Mouse (Mus musculus) Muller cell, postnatal 12 days (primary cell): ENCODE data around the gene Serpina16.

Experiments used
- DNase-seq: peaks from one replicate; pipeline ENCODE4 v3.0.0-alpha.2; 2015; ENCODE audit errors: inconsistent ontology term

Serpina16 gene

DNA sequence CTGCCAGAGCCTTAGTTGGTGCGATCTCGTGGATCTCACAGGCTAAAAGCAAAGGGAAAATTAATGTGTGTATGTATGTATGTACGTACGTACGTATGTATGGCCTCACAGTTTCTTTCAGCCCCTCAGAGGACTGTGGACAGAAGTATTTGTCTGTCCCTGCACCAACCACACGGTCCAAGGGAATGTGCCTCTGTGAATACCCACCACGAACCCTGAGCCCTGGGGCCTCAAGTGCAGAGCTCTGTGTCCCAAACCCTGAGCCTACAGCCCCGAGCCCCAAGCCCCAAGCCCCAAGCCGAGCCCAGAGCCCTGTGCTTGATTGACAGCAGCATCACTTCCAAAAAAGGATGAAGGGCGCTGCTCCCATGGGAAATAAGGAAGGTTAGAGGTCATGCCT is 17.9 kb downstream of the Serpina16 start:
- no peak for DNase-seq

DNA sequence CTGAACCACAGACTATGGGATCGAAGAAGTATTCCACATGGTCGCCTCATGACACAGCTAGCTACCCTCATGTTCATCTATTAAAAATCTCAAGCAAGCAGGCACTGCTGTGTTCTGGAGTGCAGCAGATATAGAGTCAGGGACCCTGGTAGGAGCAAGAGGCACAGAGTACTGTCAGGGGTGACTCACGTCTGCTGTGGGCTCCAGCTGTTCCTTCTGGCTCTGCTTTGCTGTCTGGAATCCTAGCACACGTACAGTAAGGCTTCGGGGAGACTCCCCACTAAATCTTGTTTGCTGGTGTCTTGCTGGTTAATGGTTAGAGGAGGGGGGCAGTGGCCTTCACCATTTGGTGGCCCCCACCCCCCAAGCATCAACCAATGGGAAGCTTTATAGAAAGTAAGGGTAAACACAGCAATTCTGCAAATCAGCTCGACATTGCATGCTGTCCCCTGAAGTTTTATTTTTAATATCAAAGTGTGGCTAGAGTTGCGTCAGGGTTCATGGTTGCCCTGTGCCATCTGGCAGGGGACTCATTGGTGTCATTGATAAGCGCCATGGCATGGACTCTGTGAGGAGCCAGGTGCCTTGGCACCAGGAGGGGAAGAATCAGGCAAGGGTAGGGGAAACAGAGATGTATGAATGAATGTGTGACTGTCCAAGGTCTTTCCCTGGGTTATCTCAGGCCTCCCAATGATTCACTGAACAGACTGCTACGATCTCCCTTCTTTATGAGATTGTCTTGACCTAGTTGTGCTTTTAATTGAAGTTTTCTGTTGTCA is 18.9 kb downstream of the Serpina16 start, which contains the start of gene Serpina6:
Gene Serpina6 (minus strand): TSS at position 365 of the 779 bp plus-strand sequence.
- no peak for DNase-seq

DNA sequence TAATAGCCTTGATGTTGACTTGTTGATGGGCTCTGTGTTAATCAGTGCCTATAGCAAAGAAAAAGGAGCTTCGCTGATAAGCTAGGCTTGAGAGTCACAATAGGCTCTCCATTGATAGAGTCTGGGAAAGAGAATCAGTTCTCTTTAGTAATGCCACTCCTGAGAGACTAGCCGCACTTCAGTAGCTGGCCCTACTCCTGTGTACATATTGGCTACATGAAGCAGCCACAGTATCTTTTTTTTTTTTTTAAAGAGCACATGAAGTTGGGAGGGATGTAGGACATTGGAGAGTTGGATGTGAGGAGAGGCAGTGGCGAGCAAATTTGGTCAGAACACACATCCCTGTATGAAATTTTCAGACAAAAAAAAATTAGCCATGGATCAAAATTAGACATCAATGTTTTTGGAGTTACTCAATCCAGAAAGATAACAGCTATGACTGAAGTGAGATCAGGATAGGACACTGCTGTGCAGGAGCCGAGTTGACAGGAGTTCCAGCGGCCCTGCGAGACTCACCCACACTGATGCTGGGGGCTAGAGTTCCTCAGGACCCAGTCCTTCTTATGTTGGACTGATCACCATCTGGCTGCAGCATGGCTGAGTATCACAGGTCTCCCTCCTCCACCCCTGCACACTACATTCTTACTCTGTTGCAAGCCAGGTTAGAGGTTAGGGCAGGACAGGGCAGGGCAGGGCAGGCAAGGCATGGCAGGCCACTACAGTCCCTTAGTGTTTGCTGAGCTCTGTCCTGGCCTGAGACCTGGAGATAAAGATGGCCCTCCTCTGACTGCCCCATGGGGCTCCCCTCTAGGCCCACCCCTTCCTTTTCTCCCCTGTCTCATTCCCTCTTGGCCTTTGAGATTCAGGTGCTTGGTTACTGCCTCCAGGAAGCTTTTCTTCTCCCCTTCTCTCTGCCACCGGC is 20.6 kb downstream of the Serpina16 start:
- no peak for DNase-seq

DNA sequence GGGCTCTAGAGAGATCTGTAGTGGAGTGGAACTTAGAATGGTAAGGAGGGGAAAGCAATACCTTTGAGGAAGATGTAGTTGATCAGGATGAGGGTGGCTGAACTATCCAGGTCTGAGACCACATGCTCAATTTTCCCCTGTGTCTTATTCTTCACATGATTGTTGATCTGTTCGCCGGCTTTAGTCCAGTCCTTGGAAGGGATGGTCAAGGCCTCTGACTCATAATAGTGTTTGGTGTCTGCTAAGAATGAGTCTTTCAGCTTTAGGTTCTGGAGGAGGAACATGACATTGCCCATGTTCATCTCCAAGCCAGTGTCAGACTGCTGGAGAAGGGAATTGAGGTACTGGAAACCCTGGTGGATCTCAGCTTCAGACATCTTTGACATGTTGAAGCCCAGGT is 22.1 kb downstream of the Serpina16 start:
- DNase-seq: no peak

DNA sequence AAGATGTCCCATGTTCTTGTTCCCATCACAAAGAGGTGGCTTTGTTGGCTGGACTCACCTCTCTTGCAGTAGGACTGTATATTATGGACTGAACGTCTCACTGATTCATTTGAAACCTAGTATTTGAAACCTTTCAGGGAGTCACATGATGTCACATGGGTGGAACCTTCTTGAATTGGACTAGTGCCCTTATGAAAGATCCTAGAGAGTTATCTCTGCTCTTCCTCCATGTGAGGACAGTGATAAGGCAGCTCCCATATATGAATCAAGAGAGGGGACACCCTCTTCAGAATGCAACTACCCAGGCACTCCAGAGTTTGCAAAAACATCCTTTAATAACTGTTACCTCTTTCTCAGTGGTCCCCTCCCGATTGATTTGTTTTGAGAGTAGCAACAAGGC is 29.6 kb downstream of the Serpina16 start:
- no peak for DNase-seq

DNA sequence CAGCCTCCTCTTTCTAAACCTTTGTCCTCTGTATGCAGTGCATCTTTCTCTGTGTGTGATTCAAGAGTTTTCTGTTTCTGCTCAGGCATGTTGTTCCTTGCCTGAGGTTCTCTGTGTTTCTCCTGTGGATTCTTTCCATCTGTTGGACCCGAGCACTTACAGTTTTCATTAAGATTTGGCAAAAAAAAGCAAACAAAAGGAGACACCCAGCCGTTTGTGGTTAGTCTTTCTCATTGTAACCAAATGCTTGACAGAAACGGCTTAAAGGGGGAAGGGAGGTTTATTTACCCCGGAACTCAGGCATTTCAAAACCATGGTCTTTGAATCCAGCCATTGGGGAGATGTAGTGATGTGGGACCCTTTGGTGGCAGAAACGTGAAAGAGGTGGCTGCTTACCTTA is 31.3 kb downstream of the Serpina16 start:
- DNase-seq: peak; percentile 1

DNA sequence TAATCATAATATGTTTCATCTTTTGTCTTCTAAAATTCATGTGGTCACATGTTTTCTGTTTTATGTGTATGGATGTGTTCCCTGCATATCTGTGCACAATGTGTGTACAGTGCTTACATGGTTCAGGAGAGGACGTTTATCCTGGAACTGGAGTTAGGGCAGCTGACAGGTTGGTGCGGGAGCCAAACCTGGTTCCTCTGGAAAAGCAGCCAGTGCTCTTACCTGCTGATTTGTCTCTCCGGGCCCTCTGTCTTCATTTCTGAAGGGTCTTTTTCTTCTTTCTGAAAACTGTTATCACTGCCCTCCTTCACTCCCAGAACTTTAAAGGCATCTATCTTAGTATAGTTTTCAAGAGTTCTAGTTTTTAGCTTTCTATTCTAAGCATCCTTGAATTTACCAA is 32.1 kb downstream of the Serpina16 start:
- DNase-seq: no peak

DNA sequence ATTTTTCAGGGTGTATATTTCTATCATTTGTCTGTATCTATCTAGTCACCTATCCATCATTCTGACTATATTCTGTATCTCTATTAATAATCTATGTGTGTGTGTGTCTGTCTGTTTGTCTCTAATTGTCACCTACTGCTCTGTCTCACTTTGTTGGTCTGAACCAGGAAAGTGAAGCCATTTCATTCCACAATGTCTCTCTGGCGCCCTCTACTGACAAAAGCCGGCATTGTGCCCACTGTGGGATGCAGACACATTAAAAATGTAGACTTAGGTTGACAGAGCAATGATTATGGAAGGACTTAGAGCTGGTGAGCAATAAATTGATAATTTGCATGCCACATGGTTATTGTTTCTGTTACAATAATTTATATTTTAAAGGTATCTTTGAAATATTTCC is 32.6 kb downstream of the Serpina16 start:
- peak; percentile 54 for DNase-seq

DNA sequence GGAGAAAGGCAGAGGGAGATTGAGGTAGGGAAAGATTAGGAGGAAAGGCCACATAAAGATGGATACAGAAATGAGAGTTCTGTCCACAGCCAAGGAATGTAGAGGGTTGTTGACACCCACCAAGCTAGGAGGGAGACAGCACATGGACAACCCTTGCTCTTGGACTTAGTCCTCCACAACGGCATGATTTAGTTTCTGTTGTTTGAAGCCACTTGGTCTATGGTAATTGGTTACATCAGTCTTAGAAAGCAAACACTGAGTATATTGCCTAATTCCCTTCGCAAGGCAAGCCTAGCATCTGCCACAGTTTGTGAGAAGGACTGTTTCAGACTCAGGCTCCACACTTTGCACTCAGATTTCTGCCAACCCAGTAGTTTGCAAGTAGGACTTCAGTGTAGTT is 40.1 kb downstream of the Serpina16 start:
- no peak for DNase-seq

DNA sequence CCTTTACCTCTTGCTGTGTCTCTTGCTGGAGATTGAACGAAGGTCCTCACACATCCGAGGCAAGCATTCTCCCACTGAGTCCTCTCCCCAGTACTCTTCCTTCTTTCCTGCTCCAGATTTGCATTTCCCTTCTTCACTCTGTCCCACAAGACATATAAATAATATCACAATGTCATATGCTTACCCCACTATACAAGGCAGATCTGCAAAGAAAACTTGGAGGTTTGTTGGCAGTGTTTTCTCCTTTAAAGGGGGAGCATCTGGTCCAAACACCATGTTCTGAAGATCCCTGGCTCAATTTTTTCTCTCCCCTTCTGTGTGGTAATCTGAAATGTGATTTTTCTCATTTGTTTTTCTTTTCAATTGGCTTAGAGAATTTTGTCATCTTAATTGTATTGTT is 41.5 kb downstream of the Serpina16 start:
- DNase-seq: no peak

DNA sequence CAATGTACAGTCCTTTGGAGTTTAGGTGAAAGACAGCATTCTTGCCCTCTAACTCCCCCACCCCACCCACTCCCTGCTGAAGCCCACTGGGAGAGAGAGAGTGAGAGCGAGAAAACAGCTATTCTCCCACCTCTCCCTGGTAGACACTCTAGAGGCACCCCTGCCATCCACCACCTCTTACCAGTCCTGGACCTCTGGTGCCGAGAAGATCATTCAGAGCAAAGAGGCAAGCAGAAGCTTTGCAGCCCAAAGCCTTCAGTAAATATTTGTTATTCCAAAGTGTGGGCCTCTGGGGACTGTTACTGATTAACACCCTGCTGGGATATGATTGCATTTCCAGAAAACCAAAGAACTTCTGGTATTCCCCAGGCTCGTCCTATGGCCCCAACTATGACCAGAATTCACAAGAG is 44.7 kb downstream of the Serpina16 start, which contains the start of gene Serpina10:
Gene Serpina10 (minus strand): TSS at position 242 of the 410 bp plus-strand sequence.
- no peak for DNase-seq
